Mouse (Mus musculus) kidney, adult 2 months (tissue): Measurements from ENCODE around the gene Kcnh1.

Source experiments
- CTCF ChIP-seq: fragments of 200-500 bp; conservative IDR thresholded peaks from 2 replicates; pipeline ENCODE4 v1.5.1; 2011; ENCODE audit warnings: low read depth, mild to moderate bottlenecking, control low read depth, low read length, moderate library complexity, mixed read lengths; ENCODE audit not compliant: insufficient read depth, insufficient read length
- POLR2A ChIP-seq: fragments of 200-500 bp; IDR thresholded peaks from one replicate; pipeline ENCODE4 v1.6.1; 2011; ENCODE audit warnings: low read depth, low read length, control low read depth

DNA sequence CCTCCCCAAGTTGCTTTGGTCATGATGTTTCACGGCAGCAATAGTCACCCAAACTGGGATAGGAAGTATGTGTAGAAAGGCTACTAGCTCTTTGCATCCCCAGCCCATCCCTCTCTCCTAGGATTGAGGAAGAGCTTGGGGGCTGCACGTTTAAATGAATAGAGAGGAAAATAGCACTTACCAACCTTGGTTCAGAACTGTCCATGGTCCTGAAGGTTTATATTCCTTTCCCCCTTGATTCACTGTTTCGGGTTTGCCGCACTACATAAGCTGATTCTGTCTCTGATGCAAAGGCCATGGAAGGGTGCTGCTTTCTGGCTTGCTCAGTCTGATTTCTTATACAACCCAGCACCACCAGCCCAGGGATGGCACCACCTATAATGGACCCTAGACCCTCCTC is 281.8 kb downstream of the Kcnh1 start:
- TF ChIP-seq CTCF (no peak), POLR2A (no peak)
